Mouse (Mus musculus) liver, postnatal 0 days (tissue): ENCODE measurements around the gene Etv3. TPM values are rescaled to one million over a fixed set of nuclear protein-coding genes. Genes with fewer than 3 reads are reported as not detected.

Experiments
- ATAC-seq: fragments of 200-750 bp; cut with Nextera tagmentation; 2 replicates; pipeline ENCODE4 v1.8.0; 2017; ENCODE audit warnings: mild to moderate bottlenecking, moderate library complexity
- DNase-seq: peaks from one replicate; pipeline ENCODE4 v3.0.0-alpha.2; 2016
- H3K27ac ChIP-seq: fragments of 300-500 bp; sonication (generic); 2 replicates; pipeline ENCODE4 v1.5.1; 2014; ENCODE audit warnings: antibody characterized with exemption, moderate library complexity, mild to moderate bottlenecking, low read depth
- H3K27me3 ChIP-seq: fragments of 300-500 bp; sonication (generic); 2 replicates; pipeline ENCODE4 v1.6.1; 2014; ENCODE audit warnings: low read length, control low read depth, mixed read lengths; ENCODE audit not compliant: insufficient read depth
- H3K36me3 ChIP-seq: fragments of 300-500 bp; sonication (generic); replicated peaks from 2 replicates; pipeline ENCODE4 v1.6.1; 2014; ENCODE audit warnings: mild to moderate bottlenecking, control low read depth, low read length, moderate library complexity, mixed read lengths; ENCODE audit not compliant: insufficient read depth
- H3K4me1 ChIP-seq: fragments of 300-500 bp; sonication (generic); 2 replicates; pipeline ENCODE4 v1.6.1; 2014; ENCODE audit warnings: antibody characterized with exemption, mild to moderate bottlenecking, control low read depth; ENCODE audit not compliant: insufficient read depth
- H3K4me2 ChIP-seq: fragments of 300-500 bp; sonication (generic); 2 replicates; pipeline ENCODE4 v1.6.1; 2014; ENCODE audit warnings: low read depth, mild to moderate bottlenecking, low read length, moderate library complexity, mixed read lengths
- H3K4me3 ChIP-seq: fragments of 300-500 bp; sonication (generic); 2 replicates; pipeline ENCODE4 v1.5.1; 2014; ENCODE audit warnings: low read depth, low read length
- H3K9ac ChIP-seq: fragments of 300-500 bp; sonication (generic); replicated peaks from 2 replicates; pipeline ENCODE4 v1.6.1; 2014; ENCODE audit warnings: mild to moderate bottlenecking, moderate library complexity
- H3K9me3 ChIP-seq: fragments of 300-500 bp; sonication (generic); 2 replicates; pipeline ENCODE4 v1.6.1; 2016; ENCODE audit warnings: mild to moderate bottlenecking, control low read depth, low read length, mixed read lengths
- CTCF ChIP-seq: sonication (generic); IDR thresholded peaks from 2 replicates; pipeline ENCODE4 v1.5.1; 2016; ENCODE audit warnings: antibody characterized with exemption, low read depth
- EP300 ChIP-seq: IDR thresholded peaks from 2 replicates; pipeline ENCODE4 v1.6.1; 2016; ENCODE audit warnings: antibody characterized with exemption, low read depth, mild to moderate bottlenecking
- WGBS: fragments of 180-500 bp; shearing (Covaris S2); extraction: QIAGEN DNeasy Blood & Tissue Kit; methylation state at CpG from one replicate; pipeline ENCODE4 v1.1.7; 2014; ENCODE audit not compliant: insufficient replicate concordance; 5-methylcytosine and 5-hydroxymethylcytosine counted together
- polyA plus RNA-seq: library from polyadenylated mRNA; unstranded; fragments of >200 nt; fragmentation: Nextera tagmentation; extraction: Ambion mirVana; gene quantifications from 2 replicates; pipeline ENCODE4 v1.2.1, GENCODE M21; 2015

Etv3 gene
- polyA plus RNA-seq, 1 experiment from 2014 or later = 3.9 TPM

- H3K4me3 ChIP-seq = no peak overlapping the region
- peaks cover 7% of the 10 kb centered on the region; the same call in 1 of the 2 replicates for H3K4me1 ChIP-seq
- no peak overlapping the region for H3K4me2 ChIP-seq
- 88% methylated on average over 5 of the region's 5 CpGs for WGBS
- no peak for TF ChIP-seq CTCF
- TF ChIP-seq EP300 = no peak
- no peak overlapping the region for H3K27ac ChIP-seq
- no peak for DNase-seq
- no peak for ATAC-seq
- no peaks in the 10 kb centered on the region for H3K27me3 ChIP-seq
- no peak overlapping the region for H3K9ac ChIP-seq
- H3K36me3 ChIP-seq = no peaks in the 10 kb centered on the region
- no peaks in the 10 kb centered on the region for H3K9me3 ChIP-seq
Measured at GRCm38 (mm10) chr3:87568681-87569080, 43.5 kb downstream of the Etv3 start.

GRCm38 (mm10) chr3:87575766-87576165, 50.6 kb downstream of the Etv3 start:
- Histone ChIP-seq H3K9me3 (0 out of 2 replicates have a peak, but pooled peaks cover under 1% of the 10 kb centered on the region), H3K4me3 (no peak overlapping the region), H3K27ac (no peak overlapping the region), H3K27me3 (no peaks in the 10 kb centered on the region), H3K9ac (no peak overlapping the region), H3K4me2 (no peak overlapping the region), H3K36me3 (no peaks in the 10 kb centered on the region), H3K4me1 (no peaks in the 10 kb centered on the region)
- TF ChIP-seq CTCF = no peak
- no peak for TF ChIP-seq EP300
- ATAC-seq (no peak), DNase-seq (no peak)
- WGBS = 23% methylated on average over 6 of the region's 6 CpGs

- 84% methylated on average over 4 of the region's 4 CpGs for WGBS
- H3K4me1 ChIP-seq = no peaks in the 10 kb centered on the region
- no peak for TF ChIP-seq CTCF
- TF ChIP-seq EP300 = no peak
- no peak for DNase-seq
- no peak for ATAC-seq
- H3K4me2 ChIP-seq = no peak overlapping the region
- 0 out of 2 replicates have a peak, but pooled peaks cover 2% of the 10 kb centered on the region for H3K9me3 ChIP-seq
- H3K9ac ChIP-seq = no peak overlapping the region
- no peaks in the 10 kb centered on the region for H3K36me3 ChIP-seq
- no peaks in the 10 kb centered on the region for H3K27me3 ChIP-seq
- no peak overlapping the region for H3K27ac ChIP-seq
- no peak overlapping the region for H3K4me3 ChIP-seq
Measured at GRCm38 (mm10) chr3:87582259-87582658, 57.1 kb downstream of the Etv3 start.

Other genes with a start within 250 kb of the Etv3 start
- 64.4 and 70.9 TPM in 2 replicates for gene Cd5l, start 167.5 kb upstream of the Etv3 start, polyA plus RNA-seq
- 0.95 and 1.7 TPM in 2 replicates for gene Fcrl1, start 149.0 kb upstream of the Etv3 start, polyA plus RNA-seq
- gene Fcrl5, start 89.6 kb upstream of the Etv3 start, polyA plus RNA-seq = not detected in 2 replicates
- 2.3 and 2.8 TPM in 2 replicates for gene Arhgef11, start 92.2 kb downstream of the Etv3 start, polyA plus RNA-seq
- gene Lrrc71, start 223.2 kb downstream of the Etv3 start, polyA plus RNA-seq = 0.23 and 0.25 TPM in 2 replicates